Mouse (Mus musculus): ENCODE measurements around the gene Cd27. TPM values are rescaled to one million over a fixed set of nuclear protein-coding genes. Genes with fewer than 3 reads are reported as not detected.

Gene Cd27
- polyA plus RNA-seq, 1 experiment from 2014 or later: 2.9 TPM

- Histone ChIP-seq H3K9ac (ENCODE audit: low read depth, low read length) (peak within 1 kb of the TSS; percentile 73), H3K27me3 (replicated peaks; ENCODE audit: control insufficient read depth, insufficient read depth, low read length) (no peaks in the 10 kb centered on the region), H3K27ac (replicated peaks; ENCODE audit: low read depth, low read length) (peak within 1 kb of the TSS; percentile 67), H3K4me2 (ENCODE audit: low read depth, low read length) (peak within 1 kb of the TSS; percentile 94), H3K9me3 (ENCODE audit: control insufficient read depth, low read length) (no peaks in the 10 kb centered on the region), H3K4me1 (ENCODE audit: control insufficient read depth, insufficient read depth, low read length) (peaks cover 6% of the 10 kb centered on the region; the same call in 1 of the 2 replicates), H3K4me3 (ENCODE audit: low read depth, low read length) (peak within 1 kb of the TSS; percentile 50), H3K36me3 (ENCODE audit: control insufficient read depth, insufficient read depth, low read length) (no peaks in the 10 kb centered on the region)
- DNase-seq (ENCODE audit: low spot score) (peak; percentile 84), ATAC-seq (ENCODE audit: low read depth) (peak; percentile 41; the same call in 1 of the 2 replicates)
- 7% methylated on average over 16 of the region's 16 CpGs for WGBS
These were observed 5.4 kb downstream of the Cd27 start, which contains the start of gene Tapbpl for GRCm38 (mm10) chr6:125231117-125232044. Tapbpl (minus strand) TSS chr6:125231860.

- Histone ChIP-seq H3K9me3 (ENCODE audit: control insufficient read depth, low read length) (no peaks in the 10 kb centered on the region), H3K4me2 (ENCODE audit: low read depth, low read length) (peak overlapping the region; percentile 94; the same call in 1 of the 2 replicates), H3K36me3 (ENCODE audit: control insufficient read depth, insufficient read depth, low read length) (no peaks in the 10 kb centered on the region), H3K27me3 (replicated peaks; ENCODE audit: control insufficient read depth, insufficient read depth, low read length) (no peaks in the 10 kb centered on the region), H3K9ac (ENCODE audit: low read depth, low read length) (peak overlapping the region; percentile 19; the same call in 1 of the 2 replicates), H3K27ac (replicated peaks; ENCODE audit: low read depth, low read length) (no peak overlapping the region), H3K4me3 (ENCODE audit: low read depth, low read length) (no peak overlapping the region), H3K4me1 (ENCODE audit: control insufficient read depth, insufficient read depth, low read length) (peaks cover 6% of the 10 kb centered on the region; the same call in 1 of the 2 replicates)
- DNase-seq (ENCODE audit: low spot score): no peak
- ATAC-seq (ENCODE audit: low read depth): no peak
- WGBS: 64% methylated on average over 9 of the region's 9 CpGs
These were observed 6.2 kb downstream of the Cd27 start for GRCm38 (mm10) chr6:125230571-125230970.

GRCm38 (mm10) chr6:125225518-125226115 lies 11.2 kb downstream of the Cd27 start:
- Histone ChIP-seq H3K9me3 (ENCODE audit: control insufficient read depth, low read length) (no peaks in the 10 kb centered on the region), H3K27ac (replicated peaks; ENCODE audit: low read depth, low read length) (no peak overlapping the region), H3K9ac (ENCODE audit: low read depth, low read length) (no peak overlapping the region), H3K4me3 (ENCODE audit: low read depth, low read length) (no peak overlapping the region), H3K4me2 (ENCODE audit: low read depth, low read length) (no peak overlapping the region), H3K36me3 (ENCODE audit: control insufficient read depth, insufficient read depth, low read length) (no peaks in the 10 kb centered on the region), H3K27me3 (replicated peaks; ENCODE audit: control insufficient read depth, insufficient read depth, low read length) (no peaks in the 10 kb centered on the region), H3K4me1 (ENCODE audit: control insufficient read depth, insufficient read depth, low read length) (no peaks in the 10 kb centered on the region)
- ATAC-seq (ENCODE audit: low read depth) (no peak), DNase-seq (ENCODE audit: low spot score) (no peak)
- WGBS: 88% methylated on average over 5 of the region's 5 CpGs

- H3K4me3 ChIP-seq (ENCODE audit: low read depth, low read length): no peak overlapping the region
- no peaks in the 10 kb centered on the region for H3K4me1 ChIP-seq (ENCODE audit: control insufficient read depth, insufficient read depth, low read length)
- 76% methylated on average over 3 of the region's 3 CpGs for WGBS
- no peak overlapping the region for H3K27ac ChIP-seq (replicated peaks; ENCODE audit: low read depth, low read length)
- H3K4me2 ChIP-seq (ENCODE audit: low read depth, low read length): no peak overlapping the region
- no peak for ATAC-seq (ENCODE audit: low read depth)
- no peak for DNase-seq (ENCODE audit: low spot score)
- no peaks in the 10 kb centered on the region for H3K27me3 ChIP-seq (replicated peaks; ENCODE audit: control insufficient read depth, insufficient read depth, low read length)
- H3K9me3 ChIP-seq (ENCODE audit: control insufficient read depth, low read length): no peaks in the 10 kb centered on the region
- no peak overlapping the region for H3K9ac ChIP-seq (ENCODE audit: low read depth, low read length)
- no peaks in the 10 kb centered on the region for H3K36me3 ChIP-seq (ENCODE audit: control insufficient read depth, insufficient read depth, low read length)
These were observed 14.2 kb downstream of the Cd27 start for GRCm38 (mm10) chr6:125222577-125222976.

- no peaks in the 10 kb centered on the region for H3K4me1 ChIP-seq (ENCODE audit: control insufficient read depth, insufficient read depth, low read length)
- H3K27ac ChIP-seq (replicated peaks; ENCODE audit: low read depth, low read length): no peak overlapping the region
- no peaks in the 10 kb centered on the region for H3K9me3 ChIP-seq (ENCODE audit: control insufficient read depth, low read length)
- DNase-seq (ENCODE audit: low spot score) (peak; percentile 42), ATAC-seq (ENCODE audit: low read depth) (peak; percentile 41; the same call in 1 of the 2 replicates)
- 62% methylated on average over 2 of the region's 2 CpGs for WGBS
- no peak overlapping the region for H3K9ac ChIP-seq (ENCODE audit: low read depth, low read length)
- no peaks in the 10 kb centered on the region for H3K27me3 ChIP-seq (replicated peaks; ENCODE audit: control insufficient read depth, insufficient read depth, low read length)
- H3K4me3 ChIP-seq (ENCODE audit: low read depth, low read length): no peak overlapping the region
- no peak overlapping the region for H3K4me2 ChIP-seq (ENCODE audit: low read depth, low read length)
- no peaks in the 10 kb centered on the region for H3K36me3 ChIP-seq (ENCODE audit: control insufficient read depth, insufficient read depth, low read length)
These were observed 14.7 kb downstream of the Cd27 start for GRCm38 (mm10) chr6:125222146-125222545.

- H3K4me3 ChIP-seq (ENCODE audit: low read depth, low read length): no peak overlapping the region
- no peaks in the 10 kb centered on the region for H3K36me3 ChIP-seq (ENCODE audit: control insufficient read depth, insufficient read depth, low read length)
- ATAC-seq (ENCODE audit: low read depth) (no peak), DNase-seq (ENCODE audit: low spot score) (no peak)
- no peak overlapping the region for H3K27ac ChIP-seq (replicated peaks; ENCODE audit: low read depth, low read length)
- no peak overlapping the region for H3K4me2 ChIP-seq (ENCODE audit: low read depth, low read length)
- no peaks in the 10 kb centered on the region for H3K4me1 ChIP-seq (ENCODE audit: control insufficient read depth, insufficient read depth, low read length)
- no peaks in the 10 kb centered on the region for H3K9me3 ChIP-seq (ENCODE audit: control insufficient read depth, low read length)
- no peak overlapping the region for H3K9ac ChIP-seq (ENCODE audit: low read depth, low read length)
- 0 out of 2 replicates have a peak, but pooled peaks cover 6% of the 10 kb centered on the region for H3K27me3 ChIP-seq (replicated peaks; ENCODE audit: control insufficient read depth, insufficient read depth, low read length)
- 85% methylated on average over 20 of the region's 20 CpGs for WGBS
These were observed 15.6 kb downstream of the Cd27 start for GRCm38 (mm10) chr6:125221115-125221745.

- ATAC-seq (ENCODE audit: low read depth) (no peak), DNase-seq (ENCODE audit: low spot score) (peak; percentile 54)
- no peaks in the 10 kb centered on the region for H3K9me3 ChIP-seq (ENCODE audit: control insufficient read depth, low read length)
- H3K4me2 ChIP-seq (ENCODE audit: low read depth, low read length): no peak overlapping the region
- no peak overlapping the region for H3K4me3 ChIP-seq (ENCODE audit: low read depth, low read length)
- no peaks in the 10 kb centered on the region for H3K4me1 ChIP-seq (ENCODE audit: control insufficient read depth, insufficient read depth, low read length)
- 0 out of 2 replicates have a peak, but pooled peaks cover 12% of the 10 kb centered on the region for H3K27me3 ChIP-seq (replicated peaks; ENCODE audit: control insufficient read depth, insufficient read depth, low read length)
- H3K27ac ChIP-seq (replicated peaks; ENCODE audit: low read depth, low read length): no peak overlapping the region
- 78% methylated on average over 4 of the region's 4 CpGs for WGBS
- H3K36me3 ChIP-seq (ENCODE audit: control insufficient read depth, insufficient read depth, low read length): no peaks in the 10 kb centered on the region
- no peak overlapping the region for H3K9ac ChIP-seq (ENCODE audit: low read depth, low read length)
These were observed 17.8 kb downstream of the Cd27 start for GRCm38 (mm10) chr6:125218963-125219362.

- Histone ChIP-seq H3K27ac (replicated peaks; ENCODE audit: low read depth, low read length) (no peak overlapping the region), H3K4me3 (ENCODE audit: low read depth, low read length) (no peak overlapping the region), H3K36me3 (ENCODE audit: control insufficient read depth, insufficient read depth, low read length) (no peaks in the 10 kb centered on the region), H3K4me1 (ENCODE audit: control insufficient read depth, insufficient read depth, low read length) (no peaks in the 10 kb centered on the region), H3K27me3 (replicated peaks; ENCODE audit: control insufficient read depth, insufficient read depth, low read length) (peaks cover 20% of the 10 kb centered on the region; the same call in 1 of the 2 replicates), H3K4me2 (ENCODE audit: low read depth, low read length) (no peak overlapping the region), H3K9me3 (ENCODE audit: control insufficient read depth, low read length) (no peaks in the 10 kb centered on the region), H3K9ac (ENCODE audit: low read depth, low read length) (no peak overlapping the region)
- no peak for DNase-seq (ENCODE audit: low spot score)
- ATAC-seq (ENCODE audit: low read depth): no peak
- WGBS: 87% methylated on average over 11 of the region's 11 CpGs
These were observed 18.9 kb downstream of the Cd27 start for GRCm38 (mm10) chr6:125217899-125218298.

Measured in embryonic facial prominence, embryonic 14.5 days (tissue).